Mouse (Mus musculus): ENCODE measurements around the gene Ift43. TPM values are rescaled to one million over a fixed set of nuclear protein-coding genes. Genes with fewer than 3 reads are reported as not detected.

The Ift43 gene
- total RNA-seq, 2 experiments from 2014 or later = 11.4 to 15.4 TPM

DNA sequence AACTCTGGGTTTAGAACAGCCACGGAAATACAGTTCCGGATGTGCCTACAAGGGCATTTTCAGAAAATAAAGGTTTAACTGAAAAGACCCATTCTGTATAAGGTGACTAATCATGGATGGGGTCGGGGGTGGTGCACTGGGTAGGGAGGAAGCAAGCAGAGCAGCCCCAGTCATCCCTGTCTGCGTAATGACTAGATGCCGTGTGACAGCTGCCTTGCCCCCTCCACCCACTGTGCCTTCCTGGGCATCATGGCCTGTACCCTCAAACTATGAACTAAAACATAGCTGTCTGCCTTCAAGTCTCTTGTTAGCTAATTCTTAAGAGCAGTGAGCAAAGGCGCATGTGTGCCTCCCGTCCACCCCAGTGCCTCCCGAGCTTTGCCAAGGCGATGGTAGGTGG lies 23.7 kb downstream of the Ift43 start:
- intact Hi-C loops (cut with DNase I) = no loop called here
- no peak for DNase-seq (ENCODE audit: extremely low spot score in 1 of 2, low spot score in 2 of 2)

GRCm38 (mm10) chr12:86107645-86108044 lies 25.3 kb downstream of the Ift43 start:
- DNase-seq (ENCODE audit: extremely low spot score in 1 of 2, low spot score in 2 of 2) = no peak
- intact Hi-C loops (cut with DNase I) = no loop called here

DNA sequence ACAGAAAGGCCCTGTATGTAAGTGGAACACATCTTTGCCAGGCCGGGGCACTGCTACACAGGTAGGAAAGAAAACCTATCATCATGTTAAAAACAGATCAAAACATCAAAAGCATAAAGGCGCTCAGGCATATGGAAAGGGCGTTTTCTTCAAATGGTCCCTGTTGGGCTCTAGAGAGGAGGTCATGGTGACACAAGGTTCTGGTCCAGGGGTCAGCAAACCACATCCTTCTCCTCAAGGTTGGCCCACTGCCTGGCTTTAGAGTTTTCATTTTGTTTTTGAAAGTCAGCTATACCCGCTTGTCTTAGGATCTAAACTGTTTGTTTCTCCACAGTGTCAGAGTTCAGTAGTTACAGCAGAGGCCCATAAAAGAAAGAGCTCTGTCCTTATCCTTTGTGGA lies 27.2 kb downstream of the Ift43 start:
- DNase-seq (ENCODE audit: extremely low spot score in 1 of 2, low spot score in 2 of 2) = no peak
- intact Hi-C loops (cut with DNase I) = no loop called here

GRCm38 (mm10) chr12:86110637-86111036 lies 28.3 kb downstream of the Ift43 start:
- intact Hi-C loops (cut with DNase I) = no loop called here
- no peak for DNase-seq (ENCODE audit: extremely low spot score in 1 of 2, low spot score in 2 of 2)

DNA sequence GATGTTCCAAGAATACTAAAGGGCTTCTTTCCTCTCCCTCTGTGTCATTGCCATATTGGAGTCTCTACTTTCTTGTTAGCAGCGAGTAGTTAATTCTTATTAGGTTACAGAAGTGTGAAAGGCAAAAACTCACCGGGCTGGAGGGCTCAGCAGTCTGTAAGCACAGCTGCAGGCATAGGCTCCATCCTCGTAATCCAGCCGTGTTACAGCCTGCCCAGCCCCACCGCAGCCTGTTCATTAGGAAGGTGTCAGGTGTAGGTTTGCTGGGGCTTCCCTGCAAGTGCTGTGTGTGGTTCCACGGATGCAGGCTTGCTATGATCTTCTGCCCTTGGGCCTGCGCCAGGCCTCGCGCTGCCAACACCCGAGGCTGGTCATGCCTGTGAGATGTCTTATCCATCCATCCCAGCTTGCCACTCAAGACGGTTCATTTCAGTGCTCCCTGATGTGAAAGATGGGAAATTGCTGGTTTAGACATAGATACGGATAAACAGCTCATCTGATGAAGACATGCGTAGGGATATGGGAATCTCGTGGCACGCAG lies 34.0 kb downstream of the Ift43 start:
- intact Hi-C loops (cut with DNase I) = no loop called here
- DNase-seq (ENCODE audit: extremely low spot score in 1 of 2, low spot score in 2 of 2) = no peak

- no peak for DNase-seq (ENCODE audit: extremely low spot score in 1 of 2, low spot score in 2 of 2)
- intact Hi-C loops (cut with DNase I) = no loop called here
Observed at GRCm38 (mm10) chr12:86124016-86124415, 41.7 kb downstream of the Ift43 start.

DNA sequence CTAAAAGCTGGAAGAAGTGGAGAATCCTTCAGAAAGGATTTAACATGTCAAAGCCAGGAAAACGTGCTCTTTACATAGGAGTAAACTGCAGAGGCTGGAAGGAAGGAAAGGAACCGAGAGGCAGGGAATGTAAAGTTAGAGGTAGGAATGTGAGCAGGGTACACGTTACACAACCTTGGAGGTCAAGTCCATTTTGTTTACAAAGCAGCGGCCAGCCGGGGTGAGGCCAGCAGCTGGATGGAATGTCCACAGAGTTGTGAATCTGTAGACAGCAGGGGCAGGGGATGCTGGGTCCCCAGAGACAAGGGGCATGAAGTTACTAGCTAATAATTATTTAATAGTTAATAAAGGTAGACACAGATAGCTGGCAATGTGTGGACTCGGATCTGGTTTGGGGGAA lies 45.8 kb downstream of the Ift43 start:
- intact Hi-C loops (cut with DNase I) = no loop called here

GRCm38 (mm10) chr12:86129005-86129404 lies 46.7 kb downstream of the Ift43 start:
- intact Hi-C loops (cut with DNase I) = no loop called here
- DNase-seq (ENCODE audit: extremely low spot score in 1 of 2, low spot score in 2 of 2) = no peak

More for the DNA sequence above, 45.8 kb downstream of the Ift43 start:
- no peak for DNase-seq (ENCODE audit: extremely low spot score in 1 of 2, low spot score in 2 of 2)

GRCm38 (mm10) chr12:86129696-86130095 lies 47.4 kb downstream of the Ift43 start:
- intact Hi-C loops (cut with DNase I) = loop anchor here (5.0 to 10.0 kb wide), 4 partner anchors 135 to 483 kb away; no protein-coding TSS in a partner anchor
- DNase-seq (ENCODE audit: extremely low spot score in 1 of 2, low spot score in 2 of 2) = no peak

DNA sequence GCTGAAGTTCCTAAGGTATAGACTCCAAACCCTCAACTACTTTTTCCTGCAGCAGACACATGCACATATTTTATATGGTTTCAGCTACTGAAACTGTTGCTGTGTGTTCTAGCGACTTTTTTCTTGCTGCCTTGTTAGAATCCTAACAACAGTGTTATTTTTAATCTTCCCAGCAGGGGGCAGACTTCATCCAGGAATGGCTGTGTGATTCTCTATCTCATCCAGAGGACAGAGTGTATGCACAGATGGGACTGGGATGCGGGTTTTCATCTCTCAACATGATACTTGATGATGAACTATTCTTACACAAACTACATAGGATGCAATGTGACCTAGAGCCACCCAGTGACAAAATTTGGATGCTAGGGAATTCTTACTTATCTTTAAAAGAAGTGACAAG lies 50.5 kb downstream of the Ift43 start:
- intact Hi-C loops (cut with DNase I) = loop anchor here (5.0 to 10.0 kb wide), 4 partner anchors 132 to 480 kb away; no protein-coding TSS in a partner anchor

GRCm38 (mm10) chr12:86135691-86136090 lies 53.4 kb downstream of the Ift43 start:
- DNase-seq (ENCODE audit: extremely low spot score in 1 of 2, low spot score in 2 of 2) = no peak
- intact Hi-C loops (cut with DNase I) = loop anchor here (10.0 kb wide), 2 partner anchors 129 to 299 kb away; no protein-coding TSS in a partner anchor

More for the DNA sequence above, 50.5 kb downstream of the Ift43 start:
- peak; percentile 51 to 90 for DNase-seq (ENCODE audit: extremely low spot score in 1 of 2, low spot score in 2 of 2)

DNA sequence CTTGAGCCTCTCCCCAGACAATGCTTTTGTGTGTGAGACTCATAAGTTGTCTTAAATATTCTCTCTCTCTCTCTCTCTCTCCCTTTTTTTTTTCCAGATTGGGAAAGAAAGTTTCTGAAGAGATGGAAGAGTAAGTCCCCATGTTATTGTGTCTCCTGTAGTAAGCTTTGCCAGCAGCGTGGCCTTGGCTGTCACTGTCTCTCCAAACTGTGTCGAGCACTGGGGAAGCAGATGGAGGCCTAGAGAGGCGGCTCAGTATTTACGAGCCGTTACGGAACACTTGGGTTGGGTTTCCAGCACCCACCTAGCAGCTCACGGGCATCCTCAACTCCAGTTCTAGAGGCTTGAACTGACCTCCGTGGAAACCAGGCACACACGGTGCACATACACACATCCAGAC lies 56.4 kb downstream of the Ift43 start:
- DNase-seq (ENCODE audit: extremely low spot score in 1 of 2, low spot score in 2 of 2) = no peak
- intact Hi-C loops (cut with DNase I) = loop anchor here (10.0 kb wide), 2 partner anchors 126 to 296 kb away; no protein-coding TSS in a partner anchor

GRCm38 (mm10) chr12:86142389-86142788 lies 60.0 kb downstream of the Ift43 start:
- DNase-seq (ENCODE audit: extremely low spot score in 1 of 2, low spot score in 2 of 2) = no peak
- intact Hi-C loops (cut with DNase I) = no loop called here

DNA sequence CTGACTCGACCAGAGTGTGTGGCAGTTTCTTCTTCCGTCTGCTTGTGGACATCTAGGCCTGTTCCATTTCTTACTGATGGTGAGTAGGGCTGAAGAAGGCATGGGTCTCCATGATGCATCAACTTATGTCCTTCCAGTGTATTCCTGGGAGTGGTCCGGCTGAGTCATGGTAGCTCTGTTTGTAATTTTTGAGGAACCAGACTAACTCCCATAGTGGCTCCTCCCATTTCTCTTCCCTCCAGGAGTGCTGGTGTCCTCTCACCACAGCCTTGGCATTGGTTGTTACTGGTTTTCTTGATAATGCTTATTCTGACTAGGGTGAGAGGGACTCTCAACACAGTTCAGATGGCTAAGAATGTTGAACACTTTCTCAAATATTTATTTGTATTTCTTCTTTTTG lies 63.9 kb downstream of the Ift43 start:
- DNase-seq (ENCODE audit: extremely low spot score in 1 of 2, low spot score in 2 of 2) = no peak

DNA sequence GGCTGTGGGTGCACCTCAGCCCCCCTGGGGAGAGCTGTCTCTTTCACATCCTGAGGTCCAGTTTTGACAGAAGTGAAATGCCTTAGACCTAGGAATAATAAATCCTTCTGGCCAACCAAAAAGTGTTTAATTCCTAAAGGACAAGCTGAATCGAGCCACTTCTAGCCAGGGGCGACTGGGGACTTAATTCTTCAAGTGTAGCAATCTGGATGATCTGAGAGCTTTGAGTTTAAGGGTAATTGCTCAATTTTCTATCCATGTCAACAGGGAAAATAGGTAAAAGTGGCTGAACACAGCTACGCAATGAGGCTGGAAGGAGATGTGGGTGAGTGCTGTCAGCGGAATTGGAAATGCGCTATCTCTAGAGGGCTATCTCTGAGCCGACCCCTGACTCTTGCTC lies 65.9 kb downstream of the Ift43 start:
- DNase-seq (ENCODE audit: extremely low spot score in 1 of 2, low spot score in 2 of 2) = no peak
- intact Hi-C loops (cut with DNase I) = no loop called here

More for the DNA sequence above, 63.9 kb downstream of the Ift43 start:
- intact Hi-C loops (cut with DNase I) = no loop called here

GRCm38 (mm10) chr12:86149087-86149486 lies 66.7 kb downstream of the Ift43 start:
- intact Hi-C loops (cut with DNase I) = no loop called here
- no peak for DNase-seq (ENCODE audit: extremely low spot score in 1 of 2, low spot score in 2 of 2)

DNA sequence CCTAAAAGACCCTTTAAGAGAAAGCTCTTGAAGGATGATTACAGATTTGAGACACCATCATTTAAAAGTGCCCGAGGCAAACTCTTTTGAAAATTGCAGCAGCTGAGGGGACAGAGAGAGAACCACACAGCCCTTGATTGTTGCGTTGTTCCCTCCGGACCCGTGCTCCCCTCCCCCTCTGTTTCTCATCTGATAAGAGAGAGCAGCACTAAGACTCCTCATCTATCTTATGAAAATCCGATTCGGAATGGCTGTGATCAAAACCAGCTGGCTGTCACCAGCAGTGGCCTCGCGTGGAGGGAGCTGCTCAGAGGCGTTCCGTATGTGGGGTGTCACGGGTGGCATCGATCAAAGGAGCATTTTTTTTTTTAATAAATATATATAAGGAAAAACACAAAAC lies 69.6 kb downstream of the Ift43 start:
- no peak for DNase-seq (ENCODE audit: extremely low spot score in 1 of 2, low spot score in 2 of 2)
- intact Hi-C loops (cut with DNase I) = no loop called here

GRCm38 (mm10) chr12:86153213-86153957 lies 71.0 kb downstream of the Ift43 start:
- intact Hi-C loops (cut with DNase I) = no loop called here

GRCm38 (mm10) chr12:86155176-86155575 lies 72.8 kb downstream of the Ift43 start:
- intact Hi-C loops (cut with DNase I) = no loop called here
- DNase-seq (ENCODE audit: extremely low spot score in 1 of 2, low spot score in 2 of 2) = no peak

More at GRCm38 (mm10) chr12:86153213-86153957, 71.0 kb downstream of the Ift43 start:
- DNase-seq (ENCODE audit: extremely low spot score in 1 of 2, low spot score in 2 of 2) = no peak

- intact Hi-C loops (cut with DNase I) = no loop called here
- no peak for DNase-seq (ENCODE audit: extremely low spot score in 1 of 2, low spot score in 2 of 2)
Observed at GRCm38 (mm10) chr12:86157166-86157565, 74.8 kb downstream of the Ift43 start.
